Mouse (Mus musculus): ENCODE data around the gene Zp3. TPM values are rescaled to one million over a fixed set of nuclear protein-coding genes. Genes with fewer than 3 reads are reported as not detected.

The Zp3 gene
- total RNA-seq, 2 experiments from 2014 or later = not detected

Other genes starting within 250 kb of the Zp3 start
- gene Tmem120a, start 235.7 kb upstream of the Zp3 start, total RNA-seq (2021) = 10 to 100 TPM; 11.8 to 13.3 TPM
- not detected for gene Styxl1, start 201.7 kb upstream of the Zp3 start, total RNA-seq (2021)
- 1,000 to 10,000 TPM; 1,992 to 2,010 TPM for gene Mdh2, start 201.6 kb upstream of the Zp3 start, total RNA-seq (2021)
- gene Srrm3, start 173.2 kb upstream of the Zp3 start, total RNA-seq (2021) = not detected
- gene Hspb1, start 92.2 kb upstream of the Zp3 start, total RNA-seq (2021) = 100 to 1,000 TPM; 385 to 513 TPM
- gene Ywhag, start 45.5 kb upstream of the Zp3 start, total RNA-seq (2021) = 100 to 1,000 TPM; 285 to 296 TPM
- under 1 TPM; 0.28 to 0.68 TPM for gene Ssc4d, start 5.6 kb upstream of the Zp3 start, total RNA-seq (2021)
- gene Dtx2, start 14.7 kb downstream of the Zp3 start, total RNA-seq (2021) = 1 to 10 TPM; 7.9 to 8.4 TPM
- 10 to 100 TPM; 20.0 to 28.8 TPM for gene Upk3b, start 58.4 kb downstream of the Zp3 start, total RNA-seq (2021)
- gene Upk3bl, start 74.4 kb downstream of the Zp3 start, total RNA-seq (2021) = not detected
- gene Rasa4, start 103.8 kb downstream of the Zp3 start, total RNA-seq (2021) = 1 to 10 TPM; 6.5 to 7.2 TPM
- gene Polr2j, start 136.5 kb downstream of the Zp3 start, total RNA-seq (2021) = 10 to 100 TPM; 64.4 to 71.9 TPM
- gene Lrwd1, start 156.0 kb downstream of the Zp3 start, total RNA-seq (2021) = 1 to 10 TPM; 5.0 to 6.3 TPM
- gene Alkbh4, start 156.0 kb downstream of the Zp3 start, total RNA-seq (2021) = 1 to 10 TPM; 5.3 to 6.0 TPM
- 1 to 10 TPM in 1 of 2 experiments, under 1 TPM in 1; 0.87 to 1.2 TPM for gene Orai2, start 190.6 kb downstream of the Zp3 start, total RNA-seq (2021)
- gene Prkrip1, start 218.9 kb downstream of the Zp3 start, total RNA-seq (2021) = 10 to 100 TPM; 17.3 to 20.9 TPM

Measured in heart, postnatal 25 days (tissue).